ENCODE assay signal across 7 mouse cellular contexts in the genomic region with DNA sequence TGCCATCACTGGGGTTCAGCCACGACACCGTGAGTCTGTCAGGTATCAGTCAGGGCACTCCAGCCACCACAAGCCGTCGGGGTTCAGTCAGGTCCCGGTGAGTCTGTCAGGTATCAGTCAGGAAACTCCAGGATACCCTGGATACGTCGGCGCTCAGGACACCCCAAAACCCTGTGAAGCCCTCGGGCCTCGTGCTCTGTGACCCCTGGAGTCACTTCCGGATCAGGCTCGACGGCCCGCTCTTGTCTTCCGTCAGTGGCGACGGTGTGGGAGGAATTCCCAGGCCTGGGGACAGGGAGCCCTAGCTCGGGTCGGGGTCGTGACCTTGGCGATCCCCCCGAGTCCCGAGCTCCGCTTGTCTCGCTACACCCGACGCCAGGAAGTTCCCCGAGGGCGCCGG. TPM values are rescaled to one million over a fixed set of nuclear protein-coding genes. Genes with fewer than 3 reads are reported as not detected.
DNase-seq lines count a peak whose midpoint lies in the region; ATAC-seq and TF ChIP-seq lines count a peak whose summit lies in the region.

No protein-coding gene starts in this region.

- no peak for DNase-seq in lung, embryonic 14.5 days
- DNase-seq in lung, postnatal 36 days, result no peak
- no peak for DNase-seq in embryonic facial prominence, embryonic 10.5 days (ENCODE audit: low spot score)
- DNase-seq in hindbrain, embryonic 14.5 days (ENCODE audit: low spot score), result no peak
- DNase-seq in frontal cortex, postnatal 25 days (ENCODE audit: low spot score in 2 of 2), result no peak
- no peak for DNase-seq in spleen, postnatal 4 days (ENCODE audit: low spot score in 2 of 2)

- TF ChIP-seq CTCF in lung, embryonic 14.5 days (IDR thresholded peaks at IDR 0.05; ENCODE audit: low read depth), result no peak

- ATAC-seq in lung, embryonic 14.5 days (ENCODE audit: insufficient read depth), result peak; percentile 29; the same call in 1 of the 2 replicates
- ATAC-seq in hindbrain, embryonic 14.5 days (ENCODE audit: low FRiP score), result no peak; the same call in 1 of the 2 replicates
- ATAC-seq in midbrain, embryonic 12.5 days (ENCODE audit: low FRiP score, low read depth), result no peak; the same call in 1 of the 2 replicates

- no peaks in the 10 kb centered on the region for H3K27me3 ChIP-seq in lung, embryonic 14.5 days (ENCODE audit: insufficient read depth, low read length)
- no peaks in the 10 kb centered on the region for H3K27me3 ChIP-seq in embryonic facial prominence, embryonic 10.5 days (replicated peaks; ENCODE audit: low read depth, poor library complexity, severe bottlenecking)
- H3K27me3 ChIP-seq in hindbrain, embryonic 14.5 days (ENCODE audit: control insufficient read depth, insufficient read depth, low read length), result no peaks in the 10 kb centered on the region
- H3K27me3 ChIP-seq in midbrain, embryonic 12.5 days, result no peaks in the 10 kb centered on the region

- peak overlapping the region; percentile 84 for H3K4me3 ChIP-seq in lung, embryonic 14.5 days (ENCODE audit: low read depth, low read length)
- peak overlapping the region; percentile 67 for H3K4me3 ChIP-seq in embryonic facial prominence, embryonic 10.5 days
- H3K4me3 ChIP-seq in hindbrain, embryonic 14.5 days (replicated peaks; ENCODE audit: low read length), result peak overlapping the region; percentile 76
- H3K4me3 ChIP-seq in midbrain, embryonic 12.5 days, result peak overlapping the region; percentile 80

- 7% methylated on average over 30 of the region's 30 CpGs for WGBS in lung, embryonic 14.5 days
- WGBS in embryonic facial prominence, embryonic 10.5 days, result 6% methylated on average over 30 of the region's 30 CpGs
- WGBS in hindbrain, embryonic 14.5 days, result 7% methylated on average over 30 of the region's 30 CpGs
- WGBS in midbrain, embryonic 12.5 days, result 8% methylated on average over 29 of the region's 30 CpGs

- peaks cover 23% of the 10 kb centered on the region; the same call in 1 of the 2 replicates for H3K36me3 ChIP-seq in lung, embryonic 14.5 days (ENCODE audit: insufficient read depth)
- H3K36me3 ChIP-seq in embryonic facial prominence, embryonic 10.5 days (replicated peaks), result peaks cover 45% of the 10 kb centered on the region
- H3K36me3 ChIP-seq in hindbrain, embryonic 14.5 days (replicated peaks; ENCODE audit: control insufficient read depth, insufficient read depth), result peaks cover 16% of the 10 kb centered on the region
- peaks cover 11% of the 10 kb centered on the region; the same call in 1 of the 2 replicates for H3K36me3 ChIP-seq in midbrain, embryonic 12.5 days

- no peaks in the 10 kb centered on the region for H3K9me3 ChIP-seq in lung, embryonic 14.5 days (ENCODE audit: low read depth, low read length)
- H3K9me3 ChIP-seq in embryonic facial prominence, embryonic 10.5 days, result no peaks in the 10 kb centered on the region
- no peaks in the 10 kb centered on the region for H3K9me3 ChIP-seq in hindbrain, embryonic 14.5 days (ENCODE audit: control insufficient read depth, low read length)
- H3K9me3 ChIP-seq in midbrain, embryonic 12.5 days, result no peaks in the 10 kb centered on the region

- peak overlapping the region; percentile 78 for H3K9ac ChIP-seq in lung, embryonic 14.5 days
- peak overlapping the region; percentile 73 for H3K9ac ChIP-seq in hindbrain, embryonic 14.5 days
- peak overlapping the region; percentile 78 for H3K9ac ChIP-seq in midbrain, embryonic 12.5 days (replicated peaks)

- H3K4me2 ChIP-seq in lung, embryonic 14.5 days, result peak overlapping the region; percentile 83
- H3K4me2 ChIP-seq in hindbrain, embryonic 14.5 days (replicated peaks), result peak overlapping the region; percentile 69
- H3K4me2 ChIP-seq in midbrain, embryonic 12.5 days (replicated peaks), result peak overlapping the region; percentile 73

- no peaks in the 10 kb centered on the region for H3K4me1 ChIP-seq in lung, embryonic 14.5 days (ENCODE audit: insufficient read depth)
- H3K4me1 ChIP-seq in embryonic facial prominence, embryonic 10.5 days, result peaks cover 18% of the 10 kb centered on the region
- peaks cover 10% of the 10 kb centered on the region for H3K4me1 ChIP-seq in hindbrain, embryonic 14.5 days (replicated peaks; ENCODE audit: control insufficient read depth, insufficient read depth, low read length)
- peaks cover 11% of the 10 kb centered on the region for H3K4me1 ChIP-seq in midbrain, embryonic 12.5 days

- peak overlapping the region; percentile 75 for H3K27ac ChIP-seq in lung, embryonic 14.5 days (ENCODE audit: low read depth)
- H3K27ac ChIP-seq in embryonic facial prominence, embryonic 10.5 days (replicated peaks), result peak overlapping the region; percentile 86
- H3K27ac ChIP-seq in hindbrain, embryonic 14.5 days, result no peak overlapping the region
- H3K27ac ChIP-seq in midbrain, embryonic 12.5 days (replicated peaks), result peak overlapping the region; percentile 60

RNA-seq across cellular contexts. Expression of a gene that starts 0.5 kb away (rescaled TPM):
- polyA plus RNA-seq in lung, embryonic 14.5 days (2014; fragmentation: Nextera tagmentation; extraction: Ambion mirVana), result 116 and 117 TPM in 2 replicates
- polyA plus RNA-seq in embryonic facial prominence, embryonic 10.5 days (2016; fragmentation: Nextera tagmentation; extraction: Ambion mirVana), result 121 and 133 TPM in 2 replicates
- polyA plus RNA-seq in hindbrain, embryonic 14.5 days (2014; fragmentation: Nextera tagmentation; extraction: Ambion mirVana), result 108 and 118 TPM in 2 replicates
- polyA plus RNA-seq in midbrain, embryonic 12.5 days (2016; fragmentation: Nextera tagmentation; extraction: Ambion mirVana), result 102 TPM in 2 replicates

RNA-seq across cellular contexts. Expression of a gene that starts 8.5 kb away (rescaled TPM):
- polyA plus RNA-seq in lung, embryonic 14.5 days (2014; fragmentation: Nextera tagmentation; extraction: Ambion mirVana), result 838 and 911 TPM in 2 replicates
- polyA plus RNA-seq in embryonic facial prominence, embryonic 10.5 days (2016; fragmentation: Nextera tagmentation; extraction: Ambion mirVana), result 555 and 612 TPM in 2 replicates
- polyA plus RNA-seq in hindbrain, embryonic 14.5 days (2014; fragmentation: Nextera tagmentation; extraction: Ambion mirVana), result 793 and 981 TPM in 2 replicates
- 754 and 756 TPM in 2 replicates for polyA plus RNA-seq in midbrain, embryonic 12.5 days (2016; fragmentation: Nextera tagmentation; extraction: Ambion mirVana)

RNA-seq across cellular contexts. Expression of a gene that starts 21.9 kb away (rescaled TPM):
- polyA plus RNA-seq in lung, embryonic 14.5 days (2014; fragmentation: Nextera tagmentation; extraction: Ambion mirVana), result 7.2 and 10.0 TPM in 2 replicates
- polyA plus RNA-seq in embryonic facial prominence, embryonic 10.5 days (2016; fragmentation: Nextera tagmentation; extraction: Ambion mirVana), result 4.3 and 5.2 TPM in 2 replicates
- polyA plus RNA-seq in hindbrain, embryonic 14.5 days (2014; fragmentation: Nextera tagmentation; extraction: Ambion mirVana), result 0.82 and 0.93 TPM in 2 replicates
- 2.7 and 3.0 TPM in 2 replicates for polyA plus RNA-seq in midbrain, embryonic 12.5 days (2016; fragmentation: Nextera tagmentation; extraction: Ambion mirVana)

RNA-seq across cellular contexts. Expression of a gene that starts 33.6 kb away (rescaled TPM):
- polyA plus RNA-seq in lung, embryonic 14.5 days (2014; fragmentation: Nextera tagmentation; extraction: Ambion mirVana), result 172 and 179 TPM in 2 replicates
- polyA plus RNA-seq in embryonic facial prominence, embryonic 10.5 days (2016; fragmentation: Nextera tagmentation; extraction: Ambion mirVana), result 92.6 and 95.4 TPM in 2 replicates
- 75.0 and 80.5 TPM in 2 replicates for polyA plus RNA-seq in hindbrain, embryonic 14.5 days (2014; fragmentation: Nextera tagmentation; extraction: Ambion mirVana)
- polyA plus RNA-seq in midbrain, embryonic 12.5 days (2016; fragmentation: Nextera tagmentation; extraction: Ambion mirVana), result 76.6 and 89.2 TPM in 2 replicates

RNA-seq across cellular contexts. Expression of a gene that starts 56.8 kb away (rescaled TPM):
- 143 and 144 TPM in 2 replicates for polyA plus RNA-seq in lung, embryonic 14.5 days (2014; fragmentation: Nextera tagmentation; extraction: Ambion mirVana)
- 195 and 208 TPM in 2 replicates for polyA plus RNA-seq in embryonic facial prominence, embryonic 10.5 days (2016; fragmentation: Nextera tagmentation; extraction: Ambion mirVana)
- polyA plus RNA-seq in hindbrain, embryonic 14.5 days (2014; fragmentation: Nextera tagmentation; extraction: Ambion mirVana), result 102 and 106 TPM in 2 replicates
- polyA plus RNA-seq in midbrain, embryonic 12.5 days (2016; fragmentation: Nextera tagmentation; extraction: Ambion mirVana), result 151 and 158 TPM in 2 replicates
